Mouse (Mus musculus) left cerebral cortex, adult 9 months (tissue): ENCODE measurements at regions not wholly inside any gene's neighbourhood (a gene's known extent, or its start where the extent isn't known, plus 50 kb on each side); places are given as distances from the start of the nearest gene placed in this dataset.

ENCODE experiments used
- DNase-seq, 2 experiments: peaks; one replicate each; pipeline ENCODE4 v3.0.0; 2022; ENCODE audit warnings: low spot score in 2 of 2

GRCm38 (mm10) chr12:13100505-13101354, 148.3 kb downstream of the Ddx1 start:
- DNase-seq: no peak

GRCm38 (mm10) chr12:13094111-13094851, 152.6 kb upstream of the Mycn start:
- DNase-seq: peak in 1 of 2 experiments; percentile 54

DNA sequence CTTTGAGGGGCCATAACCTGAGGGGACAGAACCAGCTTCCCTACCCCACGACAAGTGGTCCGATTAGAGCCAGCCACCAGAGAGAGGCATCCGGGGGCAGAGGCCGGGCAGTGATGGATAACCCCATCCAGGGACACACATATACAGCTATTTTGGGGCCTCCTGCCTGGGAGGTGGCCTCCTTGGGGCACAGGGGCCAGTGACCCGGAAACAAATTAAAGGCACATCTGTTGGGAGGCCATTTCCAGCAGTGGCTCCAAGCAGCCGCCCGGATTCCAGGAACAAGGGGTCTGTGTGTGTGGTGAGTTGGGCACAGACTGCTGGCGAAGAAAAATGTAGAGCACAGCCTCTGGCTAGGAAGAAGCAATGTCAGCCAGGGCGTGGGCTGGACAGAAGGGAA, 144.2 kb upstream of the Mycn start:
- DNase-seq: no peak

DNA sequence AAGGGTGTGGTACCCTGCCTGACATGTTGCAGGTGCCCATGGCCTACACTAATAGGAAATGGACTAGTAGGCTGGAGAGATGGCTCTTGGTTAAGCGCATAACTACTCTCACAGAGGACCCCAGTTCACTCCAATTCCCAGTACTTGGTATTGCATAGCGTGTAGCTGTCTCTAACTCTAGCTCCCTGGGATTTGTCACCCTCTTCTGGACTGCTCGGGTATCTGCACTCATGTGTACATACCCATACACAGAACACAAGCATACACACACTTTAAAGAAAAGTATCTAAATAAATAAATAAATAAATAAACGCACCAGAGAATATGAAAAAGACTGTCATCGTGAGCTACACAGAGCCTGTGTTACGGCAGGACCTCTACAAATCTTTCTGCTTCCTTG, 143.8 kb upstream of the Mycn start:
- DNase-seq: no peak

DNA sequence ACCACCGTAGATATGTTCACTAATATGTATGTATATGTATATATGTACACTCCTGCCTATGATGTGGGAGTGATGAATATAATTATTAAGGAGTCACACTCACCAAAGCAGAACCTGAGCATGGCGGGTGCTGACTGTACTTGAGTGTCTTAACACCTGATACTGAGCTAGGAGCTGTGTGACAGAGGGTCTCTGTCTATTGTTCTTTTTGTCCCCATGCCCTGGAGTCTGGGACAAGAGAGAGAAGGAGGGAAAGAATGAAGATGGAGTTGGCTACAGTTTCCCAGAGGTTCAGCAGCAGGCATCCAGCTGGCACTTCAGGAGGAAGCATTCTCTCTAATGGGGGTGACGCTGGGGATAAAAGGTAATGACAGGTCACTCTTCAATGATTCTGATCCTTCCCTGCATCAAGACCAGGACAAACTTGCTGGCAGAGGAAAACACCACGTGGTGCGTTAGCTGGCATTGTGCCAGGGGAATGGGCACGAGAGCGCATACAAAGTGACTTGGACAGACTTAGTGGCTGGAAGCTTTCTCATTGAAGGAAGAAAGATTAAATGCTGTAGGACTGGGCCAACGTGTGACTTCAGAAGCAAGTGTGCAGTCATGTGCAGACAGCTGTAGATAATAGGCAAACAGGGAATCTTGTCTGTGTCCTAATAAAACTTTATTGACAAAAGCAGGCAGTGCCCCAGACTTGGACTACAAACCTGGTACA, 141.8 kb upstream of the Mycn start:
- DNase-seq: no peak

DNA sequence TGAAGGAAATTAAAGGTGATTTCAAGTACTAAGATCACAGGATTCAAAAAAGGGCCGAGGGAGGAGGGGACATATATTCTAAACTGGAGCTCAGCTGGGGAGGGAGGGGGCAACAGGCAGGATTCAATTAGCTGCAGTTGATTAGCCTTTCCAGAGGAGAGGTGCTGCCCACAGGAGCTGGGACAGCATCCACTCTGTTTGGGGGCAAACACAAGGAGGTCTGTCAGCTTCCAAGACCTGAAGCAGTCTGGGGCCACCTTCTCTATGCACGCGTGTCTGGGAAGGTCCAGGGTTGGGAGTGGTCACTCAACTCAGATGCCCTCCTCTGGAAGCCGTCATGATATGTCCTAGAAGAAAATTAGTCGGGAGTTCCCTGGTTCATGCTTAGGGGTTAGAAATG, 139.1 kb upstream of the Mycn start:
- no peak for DNase-seq

DNA sequence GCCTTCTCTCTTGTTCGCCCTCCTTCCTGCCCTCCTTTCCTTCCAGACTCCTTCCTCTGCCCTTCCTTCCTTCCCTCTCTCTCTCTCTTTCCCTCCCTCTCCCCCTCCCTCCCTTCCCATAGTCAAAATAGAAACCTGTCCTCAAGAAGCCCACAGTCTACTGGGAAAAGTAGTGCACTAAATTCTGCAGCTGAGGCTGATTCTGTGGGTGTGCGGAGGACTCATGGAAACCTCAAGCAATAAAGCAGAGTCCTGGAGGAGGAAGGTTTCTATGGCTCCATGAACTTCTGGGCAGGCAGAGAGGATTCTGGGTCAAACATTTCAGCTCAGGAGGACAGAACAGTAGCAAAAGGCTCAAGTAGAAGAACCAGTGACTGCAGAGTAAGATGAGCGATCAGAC, 138.1 kb upstream of the Mycn start:
- DNase-seq: no peak

DNA sequence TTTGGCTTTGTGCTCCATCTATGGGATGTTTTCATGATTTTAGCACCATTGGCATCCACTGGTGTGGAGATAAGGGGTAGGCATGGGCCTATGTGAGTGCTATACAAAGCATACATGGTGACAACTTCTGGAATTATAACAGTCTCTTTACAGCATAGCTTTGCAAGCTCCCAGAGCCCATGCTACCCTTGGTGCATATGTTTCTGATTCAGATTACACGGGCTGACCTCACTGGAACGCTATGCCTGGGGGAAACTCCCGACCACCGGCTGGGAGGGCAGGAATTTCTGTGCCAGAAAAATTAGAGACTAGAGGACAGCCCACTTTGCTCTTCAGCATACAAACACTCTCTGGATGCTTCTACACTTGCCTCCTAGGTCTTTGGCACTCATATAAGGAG, 136.0 kb upstream of the Mycn start:
- DNase-seq: no peak

DNA sequence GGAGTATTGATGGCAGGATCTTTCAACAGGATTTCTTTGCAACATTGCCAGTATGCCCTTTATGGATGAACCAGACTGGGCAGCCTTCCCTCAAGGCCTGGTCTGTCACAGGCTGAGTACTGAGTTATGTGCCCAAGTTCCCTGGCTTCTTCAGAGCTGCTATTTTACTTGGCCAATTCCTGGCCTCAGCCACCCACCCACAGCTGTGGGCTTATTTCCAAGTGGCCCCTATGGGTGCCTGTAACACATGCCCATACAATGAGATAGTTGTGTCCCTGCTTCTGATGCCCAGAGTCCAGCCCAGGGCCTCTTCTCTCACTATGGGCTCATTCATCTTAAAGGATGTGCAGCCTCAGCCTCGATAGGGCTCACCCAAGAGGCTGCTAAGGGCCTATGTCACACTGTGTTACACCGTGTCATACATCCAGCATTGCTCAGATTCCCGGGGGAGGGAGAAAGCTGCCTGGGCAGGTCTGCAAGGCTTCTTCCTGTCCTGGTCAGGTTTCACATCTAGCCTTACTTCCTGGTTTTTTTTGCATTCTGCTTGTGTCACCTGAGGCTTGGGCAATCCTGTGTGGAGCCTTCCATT, 135.1 kb upstream of the Mycn start:
- no peak for DNase-seq

DNA sequence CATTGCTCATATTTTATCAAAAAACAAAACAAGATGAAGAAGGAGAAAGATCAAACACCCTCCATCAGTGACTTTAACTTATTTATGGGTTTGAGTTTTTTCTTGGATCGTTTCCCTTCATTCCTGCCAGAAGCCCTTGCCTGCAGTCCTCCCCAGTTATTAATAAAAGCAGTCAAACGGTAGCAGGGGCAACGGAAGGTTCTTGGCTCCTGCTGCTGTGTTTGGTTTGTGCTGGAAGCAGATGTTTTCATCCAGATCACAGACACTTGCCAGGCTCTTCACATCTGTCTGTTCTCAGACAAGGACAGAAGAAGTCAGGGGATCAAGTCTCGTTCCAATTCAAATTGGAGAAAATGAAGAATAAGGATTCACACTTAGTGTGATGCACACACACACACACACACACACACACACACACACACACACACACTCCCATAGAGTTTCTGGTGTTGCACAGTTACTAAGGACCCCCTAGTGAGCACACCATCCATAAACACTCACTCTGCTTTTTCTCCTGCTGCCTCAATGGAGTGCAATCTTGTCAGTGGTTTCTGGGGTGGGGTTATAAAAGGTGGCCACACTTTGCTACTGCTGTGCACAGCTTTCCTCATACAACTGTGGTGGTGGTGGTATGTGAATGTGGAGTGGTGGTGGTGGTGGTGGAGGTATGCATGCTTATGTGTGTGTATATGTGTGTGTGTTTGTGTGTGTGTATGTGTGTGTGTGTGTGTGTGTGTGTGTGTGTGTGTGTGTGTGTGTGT, 131.6 kb upstream of the Mycn start:
- DNase-seq: no peak

DNA sequence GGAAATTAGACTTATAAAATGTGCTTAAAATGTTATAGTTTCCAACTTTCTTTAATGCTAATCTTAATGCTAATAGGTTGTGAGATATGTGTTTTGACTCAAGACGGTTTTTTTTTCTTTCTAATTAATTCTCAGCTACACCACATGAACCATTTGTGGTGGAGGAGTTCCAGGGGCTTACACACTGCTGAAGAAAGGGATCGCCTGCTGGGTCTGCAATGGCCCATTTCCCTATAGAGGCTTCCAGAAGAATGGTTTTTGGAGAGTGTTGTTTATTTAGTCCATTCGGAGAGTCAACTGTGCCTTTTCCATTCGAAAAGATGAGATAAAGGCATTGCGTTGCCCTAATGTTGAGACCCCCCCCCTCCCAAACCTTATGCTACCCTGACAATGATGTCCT, 125.6 kb upstream of the Mycn start:
- DNase-seq: no peak

GRCm38 (mm10) chr12:13066604-13067181, 125.0 kb upstream of the Mycn start:
- DNase-seq: no peak

- DNase-seq: no peak
These were observed 117.8 kb upstream of the Mycn start for GRCm38 (mm10) chr12:13059473-13059872.

GRCm38 (mm10) chr12:13056246-13056645, 114.5 kb upstream of the Mycn start:
- peak in 1 of 2 experiments; percentile 34 for DNase-seq

DNA sequence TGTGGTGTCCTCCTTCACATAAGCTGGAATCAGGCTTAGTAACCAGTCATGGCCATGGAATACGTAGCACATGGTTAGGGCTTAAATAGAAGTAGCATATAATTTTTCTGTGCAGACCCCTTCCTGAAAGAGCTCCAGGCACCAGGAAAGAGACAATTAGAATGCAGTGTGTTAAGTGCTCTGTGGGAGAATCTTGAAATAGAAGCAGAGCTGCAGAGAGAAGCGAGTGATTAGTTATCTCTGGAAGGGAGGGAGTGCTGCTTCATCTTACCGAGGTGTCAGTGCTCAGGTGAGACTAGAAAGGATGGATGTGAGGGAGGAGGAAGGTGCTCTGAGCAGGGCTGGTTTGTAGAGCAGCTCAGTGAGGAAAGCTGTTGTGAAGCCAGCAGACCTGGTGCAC, 112.9 kb upstream of the Mycn start:
- peak in 1 of 2 experiments; percentile 30 for DNase-seq

GRCm38 (mm10) chr12:13053746-13054145, 112.0 kb upstream of the Mycn start:
- DNase-seq: no peak

DNA sequence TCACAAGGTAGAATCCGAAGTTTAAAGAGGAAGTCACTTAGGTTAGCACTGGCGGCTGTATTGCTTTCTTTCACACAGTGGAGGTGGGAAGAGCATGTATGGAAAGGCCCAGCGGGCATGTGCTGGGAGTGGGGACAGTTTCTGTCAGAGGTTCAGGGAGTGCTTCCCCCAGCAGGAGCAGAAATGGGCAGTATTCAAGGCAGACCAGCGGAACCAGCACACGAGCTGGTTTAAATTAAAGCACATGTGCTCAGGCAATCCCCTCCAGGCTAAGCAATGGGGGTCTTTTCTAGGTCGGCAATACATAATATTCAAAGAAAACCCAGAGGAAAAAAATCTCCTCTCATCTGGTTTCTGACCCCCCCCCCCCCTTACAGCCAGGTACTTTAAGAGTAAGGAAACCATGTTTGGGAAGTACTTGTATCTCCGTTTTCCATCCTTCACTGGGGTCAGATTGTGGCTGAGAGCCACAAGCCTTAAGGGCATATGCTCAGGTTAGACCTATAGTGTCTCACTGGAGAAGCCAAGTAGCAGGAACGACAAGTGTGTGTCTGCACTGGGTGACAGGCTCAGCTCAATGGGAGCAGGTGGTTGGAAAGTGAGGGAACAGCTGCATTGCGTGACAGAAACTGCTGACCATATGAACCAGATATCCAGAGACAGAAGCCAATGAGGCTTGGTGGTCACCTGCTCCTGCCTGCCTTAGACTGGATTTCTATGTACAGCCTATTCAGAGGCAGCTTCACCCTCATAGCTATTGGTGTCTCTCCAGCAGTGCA, 111.3 kb upstream of the Mycn start:
- no peak for DNase-seq

DNA sequence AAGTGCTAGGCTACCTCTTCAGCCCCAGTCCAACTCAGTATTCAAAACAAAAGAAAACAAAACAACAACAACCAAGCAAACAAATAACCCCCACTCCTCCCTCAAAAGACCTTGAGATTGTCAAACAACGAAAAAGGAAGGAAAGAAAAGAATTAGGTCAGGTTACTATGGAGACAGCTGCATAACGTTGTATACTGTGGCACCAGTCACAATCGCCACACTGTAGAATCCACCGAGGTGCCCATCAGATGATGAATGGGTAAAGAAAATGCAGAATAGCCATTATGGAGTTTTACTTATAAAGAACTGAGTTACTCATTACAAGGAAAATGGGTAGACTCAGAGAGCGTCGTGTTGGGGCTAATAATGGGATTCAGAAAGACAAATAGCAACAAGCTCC, 110.5 kb upstream of the Mycn start:
- no peak for DNase-seq

- DNase-seq: no peak
These were observed 107.9 kb upstream of the Mycn start for GRCm38 (mm10) chr12:13049659-13050058.

DNA sequence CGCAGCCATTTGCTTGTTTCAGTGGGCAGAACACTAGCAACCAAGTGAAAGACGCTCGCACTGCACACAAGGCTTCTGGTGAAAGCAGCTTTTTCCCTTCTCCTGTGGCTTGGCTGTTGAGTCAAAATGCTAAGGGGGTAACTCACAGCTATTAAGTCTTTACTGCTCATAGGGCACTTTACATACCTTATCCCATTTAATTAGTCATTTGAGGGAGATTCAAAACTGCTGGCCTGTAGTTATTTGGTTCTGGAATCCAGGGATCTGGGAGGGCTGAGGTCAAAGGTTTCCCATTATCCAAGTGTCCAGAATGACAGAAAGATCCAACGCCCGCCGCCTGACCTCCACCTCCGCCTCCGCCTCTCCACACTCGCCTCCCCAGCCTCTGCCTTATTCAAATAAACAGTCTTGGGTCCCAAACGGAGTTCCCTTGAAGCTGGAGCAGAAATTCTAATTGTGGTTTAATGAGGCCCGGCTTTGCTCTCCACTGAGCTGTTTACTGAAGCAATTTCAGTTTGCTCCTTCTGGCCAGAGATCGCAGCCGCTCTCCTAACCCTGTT, 106.5 kb upstream of the Mycn start:
- no peak for DNase-seq
